Mouse (Mus musculus) ES-Bruce4 (cell line): ENCODE results near the gene Spdye4b.

Experiments
- CTCF ChIP-seq: IDR thresholded peaks from one replicate; pipeline ENCODE4 v1.8.1; 2011; ENCODE audit warnings: low read depth, low read length
- EP300 ChIP-seq: IDR thresholded peaks from 2 replicates; pipeline ENCODE4 v1.6.1; 2011; ENCODE audit warnings: low read depth, low read length; ENCODE audit not compliant: insufficient read depth
- POLR2A ChIP-seq: IDR thresholded peaks from one replicate; pipeline ENCODE4 v1.8.1; 2011; ENCODE audit warnings: low read length; ENCODE audit not compliant: insufficient read depth

GRCm38 (mm10) chr5:143213832-143214231 is 33.0 kb downstream of the Spdye4b start:
- TF ChIP-seq CTCF, result no peak
- TF ChIP-seq EP300, result no peak
- no peak for TF ChIP-seq POLR2A
